Mouse (Mus musculus) yolk sac, embryonic 10.5 days (tissue): Measurements from ENCODE around the gene Rasl12.

Experiments
- DNase-seq: peaks from one replicate; pipeline ENCODE4 v3.0.0-alpha.2; 2017; ENCODE audit warnings: low spot score

Rasl12 gene

GRCm38 (mm10) chr9:65435671-65436301, 37.5 kb downstream of the Rasl12 start, which contains the start of gene Mtfmt:
Gene Mtfmt, plus strand, starts transcription at chr9:65435782.
- DNase-seq, result peak; percentile 89

- no peak for DNase-seq
Observed at GRCm38 (mm10) chr9:65444692-65445091, 46.4 kb downstream of the Rasl12 start.

GRCm38 (mm10) chr9:65447951-65448350, 49.6 kb downstream of the Rasl12 start:
- DNase-seq, result no peak

- DNase-seq, result no peak
Observed at GRCm38 (mm10) chr9:65458975-65459374, 60.7 kb downstream of the Rasl12 start.

- DNase-seq, result no peak
Observed at GRCm38 (mm10) chr9:65460198-65460597, 61.9 kb downstream of the Rasl12 start.

- peak; percentile 96 for DNase-seq
Observed at GRCm38 (mm10) chr9:65460732-65461442, 62.6 kb downstream of the Rasl12 start, which contains the start of gene Spg21. Gene Spg21, plus strand, starts transcription at chr9:65460947.

- DNase-seq, result no peak
Observed at GRCm38 (mm10) chr9:65462544-65462943, 64.2 kb downstream of the Rasl12 start.

- DNase-seq, result no peak
Observed at GRCm38 (mm10) chr9:65464161-65464560, 65.9 kb downstream of the Rasl12 start.
